Mouse (Mus musculus): ENCODE data around the gene Wdr81.

DNA sequence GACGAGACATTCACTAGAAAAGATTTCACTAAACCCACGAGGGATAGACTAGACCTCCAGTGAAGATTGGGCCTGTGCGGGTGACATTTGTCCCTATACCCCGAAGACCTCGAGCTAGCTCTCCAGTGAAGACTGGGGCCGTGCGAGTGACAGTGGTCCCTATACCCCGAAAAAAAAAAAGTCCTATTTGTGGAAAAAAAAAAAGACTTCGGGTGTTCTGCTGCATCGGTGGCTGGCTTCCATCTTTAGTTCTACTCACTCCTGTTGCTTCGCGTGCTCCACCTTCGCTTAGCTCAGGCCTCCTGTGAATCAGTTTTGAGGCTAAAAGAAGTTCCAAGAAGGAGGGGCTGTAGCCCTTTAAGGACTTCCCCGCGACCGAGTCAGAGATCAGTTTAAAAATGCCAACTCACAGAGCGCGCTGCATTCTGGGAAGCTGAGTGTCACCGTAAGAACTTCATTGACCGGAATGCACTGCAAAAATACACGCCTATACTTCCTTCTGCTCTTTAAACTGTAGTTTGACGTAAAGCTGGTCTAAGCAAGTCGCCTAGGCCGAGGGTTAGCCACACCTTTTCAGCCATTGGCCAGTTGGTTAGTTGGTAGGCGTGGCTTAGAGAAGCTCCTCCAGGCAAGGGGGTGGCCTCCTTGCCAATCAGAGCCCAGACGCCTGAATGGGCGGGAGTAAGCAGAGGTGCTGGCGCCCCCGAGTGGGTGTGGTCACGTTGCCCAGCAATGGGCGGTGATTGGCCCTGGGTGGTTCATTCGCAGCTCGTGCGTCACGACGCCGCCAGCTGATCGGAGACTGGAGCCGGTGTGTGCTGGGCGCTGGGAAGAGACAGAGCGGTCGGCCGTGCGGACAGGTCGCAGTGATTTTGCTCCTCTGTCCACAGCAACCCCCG is 6.6 kb upstream of the Wdr81 start, which contains the start of gene Tlcd2:
- peak; percentile 100 for TF ChIP-seq POLR2A (IDR thresholded peaks at IDR 0.05; ENCODE audit: insufficient read length, low read depth)
- peak; percentile 100 for TF ChIP-seq POLR2AphosphoS2 (IDR thresholded peaks at IDR 0.05; ENCODE audit: insufficient read length, low read depth)
- TF ChIP-seq E2F4 (IDR thresholded peaks at IDR 0.05; ENCODE audit: insufficient read depth), result peak; percentile 57
